Mouse (Mus musculus): ENCODE measurements around the gene Tmem132c. TPM values are rescaled to one million over a fixed set of nuclear protein-coding genes. Genes with fewer than 3 reads are reported as not detected.

The Tmem132c gene
- polyA plus RNA-seq, 1 experiment from 2014 or later, result 30.6 TPM

- Histone ChIP-seq H3K27me3 (no peaks in the 10 kb centered on the region), H3K9me3 (replicated peaks) (0 out of 2 replicates have a peak, but pooled peaks cover 5% of the 10 kb centered on the region), H3K9ac (no peak overlapping the region), H3K4me2 (replicated peaks) (no peak overlapping the region), H3K36me3 (no peaks in the 10 kb centered on the region), H3K4me3 (no peak overlapping the region), H3K4me1 (peaks cover 19% of the 10 kb centered on the region), H3K27ac (no peak overlapping the region)
- no peak for ATAC-seq (ENCODE audit: low FRiP score)
- 96% methylated on average over 8 of the region's 8 CpGs for WGBS
These were observed 48.1 kb downstream of the Tmem132c start for GRCm38 (mm10) chr5:127289659-127290058.

GRCm38 (mm10) chr5:127290461-127291250 is 49.0 kb downstream of the Tmem132c start:
- H3K9ac ChIP-seq, result no peak overlapping the region
- no peaks in the 10 kb centered on the region for H3K27me3 ChIP-seq
- peak overlapping the region; percentile 74 for H3K27ac ChIP-seq
- H3K9me3 ChIP-seq (replicated peaks), result 0 out of 2 replicates have a peak, but pooled peaks cover 5% of the 10 kb centered on the region
- no peaks in the 10 kb centered on the region for H3K36me3 ChIP-seq
- 0 out of 2 replicates have a peak overlapping the region, but pooled peaks have one; percentile 4 for H3K4me2 ChIP-seq (replicated peaks)
- peak; percentile 78 for ATAC-seq (ENCODE audit: low FRiP score)
- WGBS, result 44% methylated on average over 17 of the region's 17 CpGs
- H3K4me1 ChIP-seq, result peaks cover 21% of the 10 kb centered on the region
- H3K4me3 ChIP-seq, result no peak overlapping the region

GRCm38 (mm10) chr5:127291581-127291980 is 50.0 kb downstream of the Tmem132c start:
- Histone ChIP-seq H3K4me3 (no peak overlapping the region), H3K27ac (peak overlapping the region; percentile 74), H3K36me3 (no peaks in the 10 kb centered on the region), H3K4me1 (peaks cover 23% of the 10 kb centered on the region), H3K4me2 (replicated peaks) (no peak overlapping the region), H3K9me3 (replicated peaks) (0 out of 2 replicates have a peak, but pooled peaks cover 5% of the 10 kb centered on the region), H3K27me3 (no peaks in the 10 kb centered on the region), H3K9ac (no peak overlapping the region)
- no peak for ATAC-seq (ENCODE audit: low FRiP score)
- 66% methylated on average over 7 of the region's 7 CpGs for WGBS

GRCm38 (mm10) chr5:127293698-127294097 is 52.1 kb downstream of the Tmem132c start:
- no peak overlapping the region for H3K9ac ChIP-seq
- H3K27me3 ChIP-seq, result no peaks in the 10 kb centered on the region
- no peak for ATAC-seq (ENCODE audit: low FRiP score)
- H3K4me1 ChIP-seq, result peaks cover 36% of the 10 kb centered on the region
- H3K36me3 ChIP-seq, result no peaks in the 10 kb centered on the region
- H3K4me2 ChIP-seq (replicated peaks), result no peak overlapping the region
- 0 out of 2 replicates have a peak, but pooled peaks cover 5% of the 10 kb centered on the region for H3K9me3 ChIP-seq (replicated peaks)
- 90% methylated on average over 3 of the region's 3 CpGs for WGBS
- H3K27ac ChIP-seq, result no peak overlapping the region
- no peak overlapping the region for H3K4me3 ChIP-seq

GRCm38 (mm10) chr5:127297461-127297860 is 55.9 kb downstream of the Tmem132c start:
- Histone ChIP-seq H3K4me1 (peaks cover 41% of the 10 kb centered on the region), H3K27me3 (no peaks in the 10 kb centered on the region), H3K4me3 (no peak overlapping the region), H3K4me2 (replicated peaks) (no peak overlapping the region), H3K9ac (no peak overlapping the region), H3K27ac (no peak overlapping the region), H3K36me3 (no peaks in the 10 kb centered on the region), H3K9me3 (replicated peaks) (no peaks in the 10 kb centered on the region)
- ATAC-seq (ENCODE audit: low FRiP score), result no peak
- 23% methylated on average over 5 of the region's 5 CpGs for WGBS

GRCm38 (mm10) chr5:127298060-127298459 is 56.5 kb downstream of the Tmem132c start:
- Histone ChIP-seq H3K36me3 (no peaks in the 10 kb centered on the region), H3K4me2 (replicated peaks) (no peak overlapping the region), H3K4me1 (peaks cover 41% of the 10 kb centered on the region), H3K4me3 (no peak overlapping the region), H3K27ac (no peak overlapping the region), H3K9ac (no peak overlapping the region), H3K9me3 (replicated peaks) (no peaks in the 10 kb centered on the region), H3K27me3 (no peaks in the 10 kb centered on the region)
- no peak for ATAC-seq (ENCODE audit: low FRiP score)
- WGBS, result 12% methylated on average over 2 of the region's 2 CpGs

GRCm38 (mm10) chr5:127299010-127299409 is 57.4 kb downstream of the Tmem132c start:
- H3K4me3 ChIP-seq, result no peak overlapping the region
- no peaks in the 10 kb centered on the region for H3K27me3 ChIP-seq
- WGBS, result 24% methylated on average over 1 of the region's 1 CpGs
- H3K36me3 ChIP-seq, result no peaks in the 10 kb centered on the region
- H3K9me3 ChIP-seq (replicated peaks), result no peaks in the 10 kb centered on the region
- H3K4me1 ChIP-seq, result peaks cover 41% of the 10 kb centered on the region
- H3K4me2 ChIP-seq (replicated peaks), result no peak overlapping the region
- H3K9ac ChIP-seq, result no peak overlapping the region
- no peak for ATAC-seq (ENCODE audit: low FRiP score)
- no peak overlapping the region for H3K27ac ChIP-seq

- no peak overlapping the region for H3K27ac ChIP-seq
- WGBS, result 42% methylated on average over 8 of the region's 8 CpGs
- no peaks in the 10 kb centered on the region for H3K27me3 ChIP-seq
- H3K9me3 ChIP-seq (replicated peaks), result no peaks in the 10 kb centered on the region
- no peak overlapping the region for H3K9ac ChIP-seq
- H3K4me3 ChIP-seq, result no peak overlapping the region
- H3K4me1 ChIP-seq, result peaks cover 38% of the 10 kb centered on the region
- H3K36me3 ChIP-seq, result no peaks in the 10 kb centered on the region
- H3K4me2 ChIP-seq (replicated peaks), result no peak overlapping the region
- ATAC-seq (ENCODE audit: low FRiP score), result no peak
These were observed 59.1 kb downstream of the Tmem132c start for GRCm38 (mm10) chr5:127300597-127301254.

- H3K4me2 ChIP-seq (replicated peaks), result no peak overlapping the region
- no peaks in the 10 kb centered on the region for H3K36me3 ChIP-seq
- H3K27ac ChIP-seq, result no peak overlapping the region
- H3K9me3 ChIP-seq (replicated peaks), result no peaks in the 10 kb centered on the region
- H3K27me3 ChIP-seq, result no peaks in the 10 kb centered on the region
- H3K4me3 ChIP-seq, result no peak overlapping the region
- no peak overlapping the region for H3K9ac ChIP-seq
- ATAC-seq (ENCODE audit: low FRiP score), result no peak
- WGBS, result 48% methylated on average over 5 of the region's 5 CpGs
- H3K4me1 ChIP-seq, result peaks cover 12% of the 10 kb centered on the region
These were observed 63.7 kb downstream of the Tmem132c start for GRCm38 (mm10) chr5:127305312-127305711.

GRCm38 (mm10) chr5:127305719-127306118 is 64.1 kb downstream of the Tmem132c start:
- H3K9ac ChIP-seq, result no peak overlapping the region
- ATAC-seq (ENCODE audit: low FRiP score), result no peak
- no peaks in the 10 kb centered on the region for H3K9me3 ChIP-seq (replicated peaks)
- H3K36me3 ChIP-seq, result no peaks in the 10 kb centered on the region
- 29% methylated on average over 5 of the region's 5 CpGs for WGBS
- peaks cover 12% of the 10 kb centered on the region for H3K4me1 ChIP-seq
- no peak overlapping the region for H3K27ac ChIP-seq
- no peak overlapping the region for H3K4me3 ChIP-seq
- no peak overlapping the region for H3K4me2 ChIP-seq (replicated peaks)
- H3K27me3 ChIP-seq, result no peaks in the 10 kb centered on the region

GRCm38 (mm10) chr5:127306726-127307125 is 65.1 kb downstream of the Tmem132c start:
- no peak overlapping the region for H3K9ac ChIP-seq
- H3K4me1 ChIP-seq, result peaks cover 12% of the 10 kb centered on the region
- no peak overlapping the region for H3K4me2 ChIP-seq (replicated peaks)
- H3K4me3 ChIP-seq, result no peak overlapping the region
- no peak overlapping the region for H3K27ac ChIP-seq
- H3K9me3 ChIP-seq (replicated peaks), result no peaks in the 10 kb centered on the region
- WGBS, result 35% methylated on average over 1 of the region's 1 CpGs
- no peaks in the 10 kb centered on the region for H3K36me3 ChIP-seq
- ATAC-seq (ENCODE audit: low FRiP score), result no peak
- no peaks in the 10 kb centered on the region for H3K27me3 ChIP-seq

GRCm38 (mm10) chr5:127310318-127311004 is 68.9 kb downstream of the Tmem132c start:
- no peak overlapping the region for H3K27ac ChIP-seq
- 39% methylated on average over 14 of the region's 14 CpGs for WGBS
- H3K4me3 ChIP-seq, result no peak overlapping the region

More at GRCm38 (mm10) chr5:127310318-127311004, 68.9 kb downstream of the Tmem132c start:
- Histone ChIP-seq H3K27me3 (no peaks in the 10 kb centered on the region), H3K9me3 (replicated peaks) (no peaks in the 10 kb centered on the region), H3K36me3 (no peaks in the 10 kb centered on the region), H3K9ac (no peak overlapping the region), H3K4me1 (peaks cover 12% of the 10 kb centered on the region), H3K4me2 (replicated peaks) (no peak overlapping the region)
- no peak for ATAC-seq (ENCODE audit: low FRiP score)
